Mouse (Mus musculus): ENCODE results near the gene 4930469K13Rik. TPM values are rescaled to one million over a fixed set of nuclear protein-coding genes. Genes with fewer than 3 reads are reported as not detected.

The 4930469K13Rik gene
- not detected in 2 replicates for polyA plus RNA-seq (2015; fragmentation: Nextera tagmentation; extraction: Ambion mirVana)

GRCm38 (mm10) chr11:34098422-34098821 lies at the start of gene 4930469K13Rik:
Gene 4930469K13Rik (minus strand): TSS chr11:34098554.

GRCm38 (mm10) chr11:34046767-34047541 lies 51.4 kb downstream of the 4930469K13Rik start, which contains the start of gene Lcp2:
Gene Lcp2 (plus strand): TSS chr11:34046920.

GRCm38 (mm10) chr11:33992938-33993337 lies 105.4 kb downstream of the 4930469K13Rik start, which contains the start of gene Kcnip1:
Gene Kcnip1 (minus strand): TSS chr11:33993152.

GRCm38 (mm10) chr11:33962688-33963407 lies 135.5 kb downstream of the 4930469K13Rik start, which contains the start of gene Kcnmb1:
Gene Kcnmb1 (plus strand): TSS chr11:33963013.

Other genes with a start within 250 kb of the 4930469K13Rik start
- gene Kcnmb1, start 135.5 kb downstream of the 4930469K13Rik start, polyA plus RNA-seq (2015; fragmentation: Nextera tagmentation; extraction: Ambion mirVana): 0.08 TPM in 2 replicates
- 0.28 and 0.34 TPM in 2 replicates for gene Kcnip1, start 105.4 kb downstream of the 4930469K13Rik start, polyA plus RNA-seq (2015; fragmentation: Nextera tagmentation; extraction: Ambion mirVana)
- 11.8 and 15.7 TPM in 2 replicates for gene Lcp2, start 51.6 kb downstream of the 4930469K13Rik start, polyA plus RNA-seq (2015; fragmentation: Nextera tagmentation; extraction: Ambion mirVana)
- gene Foxi1, start 109.5 kb upstream of the 4930469K13Rik start, polyA plus RNA-seq (2015; fragmentation: Nextera tagmentation; extraction: Ambion mirVana): not detected in 2 replicates
- 0.61 and 0.70 TPM in 2 replicates for gene Fam196b, start 216.3 kb upstream of the 4930469K13Rik start, polyA plus RNA-seq (2015; fragmentation: Nextera tagmentation; extraction: Ambion mirVana)